Mouse (Mus musculus): Measurements from ENCODE around the gene Tnr.

DNA sequence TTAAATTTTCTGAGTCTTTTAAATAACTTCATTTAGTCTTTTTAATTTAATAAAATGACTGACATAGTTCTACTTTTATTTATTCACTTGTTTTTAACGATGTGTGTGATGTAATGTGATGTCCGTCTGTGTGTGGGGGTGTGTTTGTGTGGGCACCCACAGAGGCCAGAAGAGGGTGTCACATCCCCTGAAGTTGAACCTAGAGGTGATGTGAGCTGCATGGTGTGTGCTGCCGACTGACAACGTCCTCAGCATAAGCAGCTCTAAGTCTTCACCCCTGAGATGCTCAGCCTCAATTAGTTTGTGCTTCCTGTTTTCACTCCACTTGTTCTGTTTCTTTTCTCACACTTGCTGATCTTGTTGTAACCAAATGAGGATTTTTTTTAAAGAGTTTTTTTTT is 439.8 kb downstream of the Tnr start:
- TF ChIP-seq CTCF (IDR thresholded peaks at IDR 0.05; ENCODE audit: low read depth, low read length) (no peak), POLR2A (IDR thresholded peaks at IDR 0.05; ENCODE audit: extremely low read depth, insufficient read depth, low read length) (no peak)

All from liver, adult 2 months (tissue).